Mouse (Mus musculus) heart, adult 2 months (tissue): ENCODE results near the gene Sdk2.

Experiments used
- CTCF ChIP-seq: fragments of 200-600 bp; IDR thresholded peaks from 2 replicates; pipeline ENCODE4 v1.8.1; 2022; ENCODE audit warnings: antibody characterized with exemption, mild to moderate bottlenecking, moderate library complexity
- POLR2A ChIP-seq: fragments of 200-500 bp; IDR thresholded peaks from 2 replicates; pipeline ENCODE4 v1.6.1; 2011; ENCODE audit warnings: mild to moderate bottlenecking, low read depth, low read length, control low read depth; ENCODE audit not compliant: insufficient read depth

DNA sequence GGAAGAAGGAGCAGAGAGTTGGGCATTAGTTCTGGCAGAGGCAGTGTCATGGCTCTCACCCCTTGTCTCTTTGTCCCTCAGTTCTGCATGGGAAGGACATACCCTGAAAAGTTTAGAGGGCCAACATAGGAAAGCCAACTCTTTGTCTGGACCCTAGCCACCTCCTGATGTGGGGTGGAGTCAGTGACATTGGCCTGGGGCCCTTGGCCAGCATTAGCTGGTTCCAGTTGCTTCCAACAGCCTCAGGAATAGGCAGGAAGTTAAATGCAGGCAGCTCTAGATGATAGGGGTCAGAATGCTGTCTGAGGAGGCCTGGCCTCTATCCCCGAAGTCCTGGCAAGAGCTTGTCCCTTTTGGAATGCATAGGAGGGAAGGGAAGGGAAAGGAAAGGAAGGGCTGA, 42.9 kb downstream of the Sdk2 start:
- TF ChIP-seq POLR2A (no peak), CTCF (no peak)
